Mouse (Mus musculus) layer of hippocampus, adult 9-10 months (tissue): ENCODE results near the gene Letm1.

Experiments used
- DNase-seq: peaks from one replicate; pipeline ENCODE4 v3.0.0; 2022; ENCODE audit warnings: low spot score

Letm1 gene

GRCm38 (mm10) chr5:33782345-33782998 is at the start of gene Letm1:
Gene Letm1 (minus strand): TSS chr5:33782817.
- DNase-seq: peak; percentile 92

GRCm38 (mm10) chr5:33830832-33831231 is 48.2 kb upstream of the Letm1 start:
- DNase-seq: no peak

GRCm38 (mm10) chr5:33829958-33830357 is 47.3 kb upstream of the Letm1 start:
- no peak for DNase-seq

- DNase-seq: no peak
Observed at GRCm38 (mm10) chr5:33828107-33828506, 45.5 kb upstream of the Letm1 start.

- no peak for DNase-seq
Observed at GRCm38 (mm10) chr5:33826001-33826400, 43.4 kb upstream of the Letm1 start.

GRCm38 (mm10) chr5:33822456-33822855 is 39.8 kb upstream of the Letm1 start:
- no peak for DNase-seq

- no peak for DNase-seq
Observed at GRCm38 (mm10) chr5:33821901-33822427, 39.3 kb upstream of the Letm1 start.

- no peak for DNase-seq
Observed at GRCm38 (mm10) chr5:33820733-33821621, 38.4 kb upstream of the Letm1 start.

- DNase-seq: peak; percentile 51
Observed at GRCm38 (mm10) chr5:33819876-33820732, 37.5 kb upstream of the Letm1 start, which contains the start of gene Nsd2. Gene Nsd2 (plus strand): TSS chr5:33820725.

- DNase-seq: no peak
Observed at GRCm38 (mm10) chr5:33819141-33819875, 36.7 kb upstream of the Letm1 start.

GRCm38 (mm10) chr5:33818104-33818503 is 35.5 kb upstream of the Letm1 start:
- no peak for DNase-seq

GRCm38 (mm10) chr5:33816008-33816725 is 33.5 kb upstream of the Letm1 start:
- DNase-seq: no peak

GRCm38 (mm10) chr5:33811519-33811918 is 28.9 kb upstream of the Letm1 start:
- no peak for DNase-seq

- DNase-seq: no peak
Observed at GRCm38 (mm10) chr5:33803337-33803736, 20.7 kb upstream of the Letm1 start.

- no peak for DNase-seq
Observed at GRCm38 (mm10) chr5:33791912-33792643, 9.5 kb upstream of the Letm1 start.

GRCm38 (mm10) chr5:33782999-33783390 is 378 bp upstream of the Letm1 start:
- no peak for DNase-seq

GRCm38 (mm10) chr5:33781964-33782344 is 663 bp downstream of the Letm1 start:
- no peak for DNase-seq

- no peak for DNase-seq
Observed at GRCm38 (mm10) chr5:33777195-33777594, 5.4 kb downstream of the Letm1 start.

GRCm38 (mm10) chr5:33743481-33743880 is 39.1 kb downstream of the Letm1 start:
- no peak for DNase-seq

- DNase-seq: no peak
Observed at GRCm38 (mm10) chr5:33740548-33740947, 42.1 kb downstream of the Letm1 start.
